ENCODE assay signal across 8 mouse cellular contexts in genomic region chr11:69366855-69367615, GRCm38 (mm10). TPM values are rescaled to one million over a fixed set of nuclear protein-coding genes. Genes with fewer than 3 reads are reported as not detected.
DNase-seq lines count a peak whose midpoint lies in the region; ATAC-seq and TF ChIP-seq lines count a peak whose summit lies in the region.

No protein-coding gene starts in this region.

- H3K4me2 ChIP-seq in forebrain, embryonic 11.5 days (ENCODE audit: low read depth, low read length, severe bottlenecking) = peak overlapping the region; percentile 92
- H3K4me2 ChIP-seq in lung, embryonic 14.5 days = peak overlapping the region; percentile 97

- H3K27me3 ChIP-seq in forebrain, embryonic 11.5 days (ENCODE audit: control insufficient read depth, insufficient read depth, low read length) = no peaks in the 10 kb centered on the region
- H3K27me3 ChIP-seq in lung, embryonic 14.5 days (ENCODE audit: insufficient read depth, low read length) = no peaks in the 10 kb centered on the region
- no peaks in the 10 kb centered on the region for H3K27me3 ChIP-seq in small intestine, adult 2 months (ENCODE audit: control insufficient read depth, insufficient read depth, low read length)

- WGBS in forebrain, embryonic 11.5 days = under 1% methylated on average over 22 of the region's 22 CpGs
- under 1% methylated on average over 22 of the region's 22 CpGs for WGBS in lung, embryonic 14.5 days
- WGBS in small intestine, adult 2 months = under 1% methylated on average over 22 of the region's 22 CpGs

- H3K9me3 ChIP-seq in forebrain, embryonic 11.5 days (ENCODE audit: control insufficient read depth, low read length) = no peaks in the 10 kb centered on the region
- no peaks in the 10 kb centered on the region for H3K9me3 ChIP-seq in lung, embryonic 14.5 days (ENCODE audit: low read depth, low read length)

- no peak for TF ChIP-seq POLR2A in small intestine, adult 2 months (IDR thresholded peaks at IDR 0.05; ENCODE audit: low read depth, low read length)

- H3K4me3 ChIP-seq in forebrain, embryonic 11.5 days (ENCODE audit: low read depth, low read length) = peak overlapping the region; percentile 97
- peak overlapping the region; percentile 95 for H3K4me3 ChIP-seq in lung, embryonic 14.5 days (ENCODE audit: low read depth, low read length)
- H3K4me3 ChIP-seq in small intestine, adult 2 months (ENCODE audit: low read depth, low read length) = peak overlapping the region; percentile 89

- H3K27ac ChIP-seq in forebrain, embryonic 11.5 days (ENCODE audit: low read depth, low read length) = peak overlapping the region; percentile 98
- H3K27ac ChIP-seq in lung, embryonic 14.5 days (ENCODE audit: low read depth) = peak overlapping the region; percentile 100
- peak overlapping the region; percentile 81 for H3K27ac ChIP-seq in small intestine, adult 2 months (ENCODE audit: insufficient read depth, low read depth, low read length)

- ATAC-seq in forebrain, embryonic 11.5 days (replicated peaks; ENCODE audit: low FRiP score) = no peak
- ATAC-seq in inflammation-experienced regulatory T-cells, adult 6 months = peak; percentile 4
- ATAC-seq in lung, embryonic 14.5 days (ENCODE audit: insufficient read depth) = no peak

- no peak for TF ChIP-seq CTCF in lung, embryonic 14.5 days (IDR thresholded peaks at IDR 0.05; ENCODE audit: low read depth)
- TF ChIP-seq CTCF in small intestine, adult 2 months (IDR thresholded peaks at IDR 0.05; ENCODE audit: extremely low read depth, insufficient read length, insufficient replicate concordance, low read depth, low read length) = no peak

- H3K9ac ChIP-seq in forebrain, embryonic 11.5 days (ENCODE audit: low read length) = peak overlapping the region; percentile 99
- peak overlapping the region; percentile 99 for H3K9ac ChIP-seq in lung, embryonic 14.5 days

- peaks cover 38% of the 10 kb centered on the region for H3K4me1 ChIP-seq in forebrain, embryonic 11.5 days (replicated peaks; ENCODE audit: control insufficient read depth, insufficient read depth, low read length)
- peaks cover 34% of the 10 kb centered on the region for H3K4me1 ChIP-seq in lung, embryonic 14.5 days (ENCODE audit: insufficient read depth)
- H3K4me1 ChIP-seq in small intestine, adult 2 months (ENCODE audit: control insufficient read depth, insufficient read depth, insufficient read length, low read length) = peaks cover 22% of the 10 kb centered on the region

- DNase-seq in right cerebral cortex, adult 2 months (ENCODE audit: low spot score in 2 of 2) = peak; percentile 49 to 60
- no peak for DNase-seq in right cerebral cortex, postnatal 14 days
- DNase-seq in adipocyte (ENCODE audit: low spot score) = peak; percentile 26
- DNase-seq in forebrain, embryonic 11.5 days (ENCODE audit: low spot score) = no peak
- peak; percentile 50 for DNase-seq in lung, embryonic 14.5 days
- DNase-seq in cerebellum, postnatal 4 days (ENCODE audit: low spot score in 2 of 2) = no peak

- peaks cover 7% of the 10 kb centered on the region for H3K36me3 ChIP-seq in forebrain, embryonic 11.5 days (ENCODE audit: control insufficient read depth, insufficient read depth, low read length)
- H3K36me3 ChIP-seq in lung, embryonic 14.5 days (ENCODE audit: insufficient read depth) = peaks cover 21% of the 10 kb centered on the region
- peaks cover 9% of the 10 kb centered on the region for H3K36me3 ChIP-seq in small intestine, adult 2 months (ENCODE audit: control insufficient read depth, insufficient read depth, low read length)

RNA-seq across cellular contexts. Expression of gene Chd3, which starts 2.2 kb away (rescaled TPM):
- polyA plus RNA-seq in forebrain, embryonic 11.5 days (2014; fragmentation: Nextera tagmentation; extraction: Ambion mirVana) = 53.0 and 61.4 TPM in 2 replicates
- 10 to 100 TPM; 30.0 to 68.3 (median 60.9) TPM for polyA plus RNA-seq in inflammation-experienced regulatory T-cells, adult 6 months (2017; shearing (Covaris generic))
- 57.3 and 59.9 TPM in 2 replicates for polyA plus RNA-seq in lung, embryonic 14.5 days (2014; fragmentation: Nextera tagmentation; extraction: Ambion mirVana)
- 86.3 and 240 TPM in 2 replicates for polyA plus RNA-seq in small intestine, adult 2 months (2012; rRNA removed)

RNA-seq across cellular contexts. Expression of gene Rnf227, which starts 26.8 kb away (rescaled TPM):
- 25.7 and 30.1 TPM in 2 replicates for polyA plus RNA-seq in forebrain, embryonic 11.5 days (2014; fragmentation: Nextera tagmentation; extraction: Ambion mirVana)
- polyA plus RNA-seq in inflammation-experienced regulatory T-cells, adult 6 months (2017; shearing (Covaris generic)) = 1 to 10 TPM; 2.5 to 5.9 (median 4.8) TPM
- 15.2 TPM in 2 replicates for polyA plus RNA-seq in lung, embryonic 14.5 days (2014; fragmentation: Nextera tagmentation; extraction: Ambion mirVana)
- 0.25 and 0.65 TPM in 2 replicates for polyA plus RNA-seq in small intestine, adult 2 months (2012; rRNA removed)

RNA-seq across cellular contexts. Expression of gene Naa38, which starts 28.3 kb away (rescaled TPM):
- 105 and 109 TPM in 2 replicates for polyA plus RNA-seq in forebrain, embryonic 11.5 days (2014; fragmentation: Nextera tagmentation; extraction: Ambion mirVana)
- 100 to 1,000 TPM; 108 to 130 (median 112) TPM for polyA plus RNA-seq in inflammation-experienced regulatory T-cells, adult 6 months (2017; shearing (Covaris generic))
- 169 and 173 TPM in 2 replicates for polyA plus RNA-seq in lung, embryonic 14.5 days (2014; fragmentation: Nextera tagmentation; extraction: Ambion mirVana)
- polyA plus RNA-seq in small intestine, adult 2 months (2012; rRNA removed) = 129 and 163 TPM in 2 replicates

RNA-seq across cellular contexts. Expression of gene Cyb5d1, which starts 28.4 kb away (rescaled TPM):
- polyA plus RNA-seq in forebrain, embryonic 11.5 days (2014; fragmentation: Nextera tagmentation; extraction: Ambion mirVana) = 43.7 and 44.4 TPM in 2 replicates
- polyA plus RNA-seq in inflammation-experienced regulatory T-cells, adult 6 months (2017; shearing (Covaris generic)) = 10 to 100 TPM; 13.9 to 20.0 (median 18.4) TPM
- 26.8 and 27.2 TPM in 2 replicates for polyA plus RNA-seq in lung, embryonic 14.5 days (2014; fragmentation: Nextera tagmentation; extraction: Ambion mirVana)
- 4.3 and 5.3 TPM in 2 replicates for polyA plus RNA-seq in small intestine, adult 2 months (2012; rRNA removed)

RNA-seq across cellular contexts. Expression of gene Tmem88, which starts 31.0 kb away (rescaled TPM):
- polyA plus RNA-seq in forebrain, embryonic 11.5 days (2014; fragmentation: Nextera tagmentation; extraction: Ambion mirVana) = 15.6 and 18.5 TPM in 2 replicates
- 1 to 10 TPM in 1 of 3 experiments, under 1 TPM in 2; 0.40 to 1.0 (median 0.74) TPM for polyA plus RNA-seq in inflammation-experienced regulatory T-cells, adult 6 months (2017; shearing (Covaris generic))
- 37.5 and 39.1 TPM in 2 replicates for polyA plus RNA-seq in lung, embryonic 14.5 days (2014; fragmentation: Nextera tagmentation; extraction: Ambion mirVana)
- 11.2 and 16.5 TPM in 2 replicates for polyA plus RNA-seq in small intestine, adult 2 months (2012; rRNA removed)

Comparison
In these comparisons a context has a peak if more than half of its experiments do, and no peak if none do; other contexts are left out.
1. DNase-seq: peak in right cerebral cortex, adult 2 months (2 of 2), adipocyte (single experiment) and lung, embryonic 14.5 days (single experiment); none in right cerebral cortex, postnatal 14 days (single experiment), forebrain, embryonic 11.5 days (single experiment) and cerebellum, postnatal 4 days (0 of 2).
2. Peak in every context shown above with its lines, with median percentiles within 50 percentile points of each other: H3K27ac ChIP-seq and H3K4me3 ChIP-seq.